In genomic region chr8:70538633-70539076, GRCm38 (mm10) we compare ENCODE assay signal across 8 mouse cellular contexts. TPM values are rescaled to one million over a fixed set of nuclear protein-coding genes. Genes with fewer than 3 reads are reported as not detected.
DNase-seq lines count a peak whose midpoint lies in the region; ATAC-seq and TF ChIP-seq lines count a peak whose summit lies in the region.

No protein-coding gene starts in this region.

- H3K27ac ChIP-seq in embryonic facial prominence, embryonic 13.5 days, result peak overlapping the region; percentile 92
- H3K27ac ChIP-seq in kidney, adult 2 months (ENCODE audit: insufficient read depth, low read depth, low read length), result peak overlapping the region; percentile 91
- peak overlapping the region; percentile 89 for H3K27ac ChIP-seq in limb, embryonic 14.5 days (replicated peaks; ENCODE audit: low read depth, low read length)
- peak overlapping the region; percentile 90 for H3K27ac ChIP-seq in midbrain, postnatal 0 days (ENCODE audit: low read depth, low read length)

- H3K27me3 ChIP-seq in embryonic facial prominence, embryonic 13.5 days, result no peaks in the 10 kb centered on the region
- H3K27me3 ChIP-seq in kidney, adult 2 months (replicated peaks; ENCODE audit: control insufficient read depth, insufficient read depth, low read length), result no peaks in the 10 kb centered on the region
- no peaks in the 10 kb centered on the region for H3K27me3 ChIP-seq in limb, embryonic 14.5 days (ENCODE audit: control insufficient read depth, insufficient read depth, low read length)
- H3K27me3 ChIP-seq in midbrain, postnatal 0 days (ENCODE audit: insufficient read depth, low read length), result no peaks in the 10 kb centered on the region

- no peaks in the 10 kb centered on the region for H3K9me3 ChIP-seq in embryonic facial prominence, embryonic 13.5 days
- no peaks in the 10 kb centered on the region for H3K9me3 ChIP-seq in limb, embryonic 14.5 days (ENCODE audit: control insufficient read depth, low read length)
- no peaks in the 10 kb centered on the region for H3K9me3 ChIP-seq in midbrain, postnatal 0 days (ENCODE audit: low read length)

- peak; percentile 81 for ATAC-seq in embryonic facial prominence, embryonic 13.5 days (ENCODE audit: insufficient number of reproducible peaks, insufficient read depth, low FRiP score, low TSS enrichment, low read depth)
- peak; percentile 83 for ATAC-seq in limb, embryonic 14.5 days (ENCODE audit: low FRiP score, low read depth)
- ATAC-seq in midbrain, postnatal 0 days (ENCODE audit: low FRiP score), result peak; percentile 87

- no peak for TF ChIP-seq POLR2A in kidney, adult 2 months (IDR thresholded peaks at IDR 0.05; ENCODE audit: low read depth, low read length)
- no peak for TF ChIP-seq POLR2A in limb, embryonic 14.5 days (IDR thresholded peaks at IDR 0.05; ENCODE audit: borderline replicate concordance, extremely low read depth, insufficient read depth, insufficient read length)

- H3K4me2 ChIP-seq in embryonic facial prominence, embryonic 13.5 days, result peak overlapping the region; percentile 96
- H3K4me2 ChIP-seq in limb, embryonic 14.5 days (replicated peaks; ENCODE audit: low read depth, low read length, severe bottlenecking), result peak overlapping the region; percentile 74
- peak overlapping the region; percentile 95 for H3K4me2 ChIP-seq in midbrain, postnatal 0 days (ENCODE audit: low read depth, low read length, poor library complexity, severe bottlenecking)

- peaks cover 32% of the 10 kb centered on the region for H3K4me1 ChIP-seq in embryonic facial prominence, embryonic 13.5 days
- peaks cover 15% of the 10 kb centered on the region; the same call in 1 of the 2 replicates for H3K4me1 ChIP-seq in kidney, adult 2 months (ENCODE audit: control insufficient read depth, insufficient read depth, low read length)
- peaks cover 14% of the 10 kb centered on the region for H3K4me1 ChIP-seq in limb, embryonic 14.5 days (ENCODE audit: control insufficient read depth, insufficient read depth, low read length)
- H3K4me1 ChIP-seq in midbrain, postnatal 0 days (ENCODE audit: insufficient read depth, low read length), result peaks cover 16% of the 10 kb centered on the region

- peak overlapping the region; percentile 81 for H3K4me3 ChIP-seq in embryonic facial prominence, embryonic 13.5 days
- H3K4me3 ChIP-seq in kidney, adult 2 months (ENCODE audit: insufficient read depth, low read depth, low read length), result peak overlapping the region; percentile 64
- H3K4me3 ChIP-seq in limb, embryonic 14.5 days (replicated peaks; ENCODE audit: low read length), result peak overlapping the region; percentile 68
- peak overlapping the region; percentile 82 for H3K4me3 ChIP-seq in midbrain, postnatal 0 days (ENCODE audit: low read depth, low read length)

- no peak for TF ChIP-seq CTCF in kidney, adult 2 months (conservative IDR thresholded peaks at IDR 0.05; ENCODE audit: insufficient read depth, insufficient read length, low read depth, low read length)
- TF ChIP-seq CTCF in midbrain, postnatal 0 days (IDR thresholded peaks at IDR 0.05), result no peak

- WGBS in embryonic facial prominence, embryonic 13.5 days, result under 1% methylated on average over 32 of the region's 32 CpGs
- WGBS in kidney, adult 2 months, result under 1% methylated on average over 32 of the region's 32 CpGs
- WGBS in limb, embryonic 14.5 days, result under 1% methylated on average over 32 of the region's 32 CpGs
- WGBS in midbrain, postnatal 0 days, result under 1% methylated on average over 32 of the region's 32 CpGs

- peak overlapping the region; percentile 93 for H3K9ac ChIP-seq in embryonic facial prominence, embryonic 13.5 days
- peak overlapping the region; percentile 36 for H3K9ac ChIP-seq in limb, embryonic 14.5 days (ENCODE audit: low read depth, low read length, severe bottlenecking)
- peak overlapping the region; percentile 62 for H3K9ac ChIP-seq in midbrain, postnatal 0 days (replicated peaks; ENCODE audit: low read length, poor library complexity, severe bottlenecking)

- peaks cover 40% of the 10 kb centered on the region for H3K36me3 ChIP-seq in embryonic facial prominence, embryonic 13.5 days
- H3K36me3 ChIP-seq in kidney, adult 2 months (ENCODE audit: control insufficient read depth, insufficient read depth, low read length), result no peaks in the 10 kb centered on the region
- H3K36me3 ChIP-seq in limb, embryonic 14.5 days (ENCODE audit: control insufficient read depth, insufficient read depth, low read length), result peaks cover 35% of the 10 kb centered on the region
- H3K36me3 ChIP-seq in midbrain, postnatal 0 days (ENCODE audit: insufficient read depth, low read length), result peaks cover 25% of the 10 kb centered on the region

- DNase-seq in 3134 (ENCODE audit: extremely low read depth, insufficient read length, low spot score), result peak; percentile 96
- DNase-seq in adrenal gland, postnatal 36 days, result peak; percentile 100
- DNase-seq in heart, adult 18-20 months, result peak; percentile 98 to 100
- peak; percentile 99 for DNase-seq in kidney, adult 2 months
- DNase-seq in limb, embryonic 14.5 days (ENCODE audit: low spot score), result peak; percentile 99
- DNase-seq in midbrain, postnatal 0 days (ENCODE audit: low spot score), result peak; percentile 99
- peak; percentile 100 for DNase-seq in spleen, postnatal 14 days (ENCODE audit: low spot score in 2 of 2)

RNA-seq across cellular contexts. Expression of gene Ell, which starts 0.6 kb away (rescaled TPM):
- 10 to 100 TPM; 22.3 to 25.3 TPM for total RNA-seq in adrenal gland, postnatal 36 days (2021)
- polyA plus RNA-seq in embryonic facial prominence, embryonic 13.5 days (2015; fragmentation: Nextera tagmentation; extraction: Ambion mirVana), result 20.6 and 21.3 TPM in 2 replicates
- 10 to 100 TPM; 10.9 to 12.0 TPM for total RNA-seq in heart, adult 18-20 months (2021)
- 16.4 and 18.1 TPM in 2 replicates for polyA plus RNA-seq in kidney, adult 2 months (2012; rRNA removed)
- 30.3 and 35.3 TPM in 2 replicates for polyA plus RNA-seq in limb, embryonic 14.5 days (2012; rRNA removed)
- polyA plus RNA-seq in limb, embryonic 14.5 days (2014; fragmentation: Nextera tagmentation; extraction: Ambion mirVana), result 20.2 and 22.4 TPM in 2 replicates
- total RNA-seq in midbrain, postnatal 0 days (2014; rRNA removed), result 10.2 and 14.1 TPM in 2 replicates
- 12.6 and 13.2 TPM in 2 replicates for polyA plus RNA-seq in midbrain, postnatal 0 days (2015; fragmentation: Nextera tagmentation; extraction: Ambion mirVana)

RNA-seq across cellular contexts. Expression of gene Kxd1, which starts 10.9 kb away (rescaled TPM):
- 10 to 100 TPM; 63.2 to 89.1 TPM for total RNA-seq in adrenal gland, postnatal 36 days (2021)
- 55.4 and 59.9 TPM in 2 replicates for polyA plus RNA-seq in embryonic facial prominence, embryonic 13.5 days (2015; fragmentation: Nextera tagmentation; extraction: Ambion mirVana)
- 100 to 1,000 TPM in 1 of 2 experiments, 10 to 100 TPM in 1; 92.4 to 107 TPM for total RNA-seq in heart, adult 18-20 months (2021)
- 151 TPM in 2 replicates for polyA plus RNA-seq in kidney, adult 2 months (2012; rRNA removed)
- polyA plus RNA-seq in limb, embryonic 14.5 days (2012; rRNA removed), result 52.5 and 61.0 TPM in 2 replicates
- polyA plus RNA-seq in limb, embryonic 14.5 days (2014; fragmentation: Nextera tagmentation; extraction: Ambion mirVana), result 60.3 and 61.7 TPM in 2 replicates
- 36.3 and 38.2 TPM in 2 replicates for total RNA-seq in midbrain, postnatal 0 days (2014; rRNA removed)
- 53.1 and 55.8 TPM in 2 replicates for polyA plus RNA-seq in midbrain, postnatal 0 days (2015; fragmentation: Nextera tagmentation; extraction: Ambion mirVana)

RNA-seq across cellular contexts. Expression of gene Fkbp8, which starts 11.1 kb away (rescaled TPM):
- 100 to 1,000 TPM; 265 to 329 TPM for total RNA-seq in adrenal gland, postnatal 36 days (2021)
- polyA plus RNA-seq in embryonic facial prominence, embryonic 13.5 days (2015; fragmentation: Nextera tagmentation; extraction: Ambion mirVana), result 297 and 306 TPM in 2 replicates
- 100 to 1,000 TPM; 120 to 129 TPM for total RNA-seq in heart, adult 18-20 months (2021)
- 320 and 410 TPM in 2 replicates for polyA plus RNA-seq in kidney, adult 2 months (2012; rRNA removed)
- polyA plus RNA-seq in limb, embryonic 14.5 days (2012; rRNA removed), result 363 and 431 TPM in 2 replicates
- polyA plus RNA-seq in limb, embryonic 14.5 days (2014; fragmentation: Nextera tagmentation; extraction: Ambion mirVana), result 219 and 248 TPM in 2 replicates
- 490 and 533 TPM in 2 replicates for total RNA-seq in midbrain, postnatal 0 days (2014; rRNA removed)
- 351 and 386 TPM in 2 replicates for polyA plus RNA-seq in midbrain, postnatal 0 days (2015; fragmentation: Nextera tagmentation; extraction: Ambion mirVana)

RNA-seq across cellular contexts. Expression of gene Uba52, which starts 28.1 kb away (rescaled TPM):
- total RNA-seq in adrenal gland, postnatal 36 days (2021), result 1,000 to 10,000 TPM; 1,515 to 1,560 TPM
- polyA plus RNA-seq in embryonic facial prominence, embryonic 13.5 days (2015; fragmentation: Nextera tagmentation; extraction: Ambion mirVana), result 987 and 1,032 TPM in 2 replicates
- 1,000 to 10,000 TPM; 1,328 to 1,514 TPM for total RNA-seq in heart, adult 18-20 months (2021)
- polyA plus RNA-seq in kidney, adult 2 months (2012; rRNA removed), result 620 and 835 TPM in 2 replicates
- 1,215 and 1,844 TPM in 2 replicates for polyA plus RNA-seq in limb, embryonic 14.5 days (2012; rRNA removed)
- 1,031 and 1,113 TPM in 2 replicates for polyA plus RNA-seq in limb, embryonic 14.5 days (2014; fragmentation: Nextera tagmentation; extraction: Ambion mirVana)
- total RNA-seq in midbrain, postnatal 0 days (2014; rRNA removed), result 357 and 402 TPM in 2 replicates
- 721 and 736 TPM in 2 replicates for polyA plus RNA-seq in midbrain, postnatal 0 days (2015; fragmentation: Nextera tagmentation; extraction: Ambion mirVana)

RNA-seq across cellular contexts. Expression of gene Rex1bd, which starts 32.1 kb away (rescaled TPM):
- 100 to 1,000 TPM; 144 to 154 TPM for total RNA-seq in adrenal gland, postnatal 36 days (2021)
- polyA plus RNA-seq in embryonic facial prominence, embryonic 13.5 days (2015; fragmentation: Nextera tagmentation; extraction: Ambion mirVana), result 169 and 178 TPM in 2 replicates
- total RNA-seq in heart, adult 18-20 months (2021), result 100 to 1,000 TPM; 113 to 128 TPM
- 161 and 177 TPM in 2 replicates for polyA plus RNA-seq in kidney, adult 2 months (2012; rRNA removed)
- 154 and 175 TPM in 2 replicates for polyA plus RNA-seq in limb, embryonic 14.5 days (2012; rRNA removed)
- polyA plus RNA-seq in limb, embryonic 14.5 days (2014; fragmentation: Nextera tagmentation; extraction: Ambion mirVana), result 152 and 156 TPM in 2 replicates
- 118 and 121 TPM in 2 replicates for total RNA-seq in midbrain, postnatal 0 days (2014; rRNA removed)
- 198 and 212 TPM in 2 replicates for polyA plus RNA-seq in midbrain, postnatal 0 days (2015; fragmentation: Nextera tagmentation; extraction: Ambion mirVana)

Comparison
In these comparisons a context has a peak if more than half of its experiments do, and no peak if none do; other contexts are left out.
1. Peak in every context shown above with its lines: DNase-seq, ATAC-seq, H3K4me3 ChIP-seq and H3K27ac ChIP-seq.
2. H3K9ac ChIP-seq: peak in every context shown above with its lines; median percentile 93 in embryonic facial prominence, embryonic 13.5 days; 62 in midbrain, postnatal 0 days; 36 in limb, embryonic 14.5 days.